ENCODE assay signal across 11 mouse cellular contexts in the genomic region with DNA sequence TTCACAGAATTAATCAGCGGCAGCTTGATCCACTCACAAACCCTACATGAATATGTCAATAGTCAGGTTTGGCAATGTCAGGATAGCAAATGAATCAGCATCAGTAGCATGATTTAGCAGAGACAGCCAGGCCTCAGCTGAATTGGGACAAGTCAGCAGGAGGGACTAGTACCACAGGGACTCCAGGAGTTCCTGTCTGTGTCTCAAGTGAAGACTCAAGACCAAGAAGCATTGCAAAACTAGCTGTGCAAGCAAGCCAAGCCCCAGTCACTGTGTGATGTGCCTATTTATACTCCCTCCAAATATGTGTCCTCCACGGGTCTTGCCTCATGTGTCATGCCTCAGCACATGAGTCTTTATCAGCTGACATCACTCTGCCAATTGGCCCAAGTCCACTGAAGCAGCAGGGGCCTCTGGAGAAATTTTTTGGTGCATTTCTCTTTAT. TPM values are rescaled to one million over a fixed set of nuclear protein-coding genes. Genes with fewer than 3 reads are reported as not detected.
DNase-seq lines count a peak whose midpoint lies in the region; ATAC-seq and TF ChIP-seq lines count a peak whose summit lies in the region.
"Had no signal": no experiment of that assay in that cellular context is flagged by ENCODE, and none has a peak within 500 bp of the region (broad histone marks: within the 10 kb centered on the region; RNA-seq: fewer than 3 reads in every experiment).

No protein-coding gene starts in this region.

- no peak overlapping the region for H3K4me3 ChIP-seq in kidney, adult 2 months (ENCODE audit: insufficient read depth, low read depth, low read length)
- no peak overlapping the region for H3K4me3 ChIP-seq in heart, embryonic 14.5 days (ENCODE audit: control insufficient read depth in 1 of 2, insufficient read depth in 1 of 2, low read depth in 1 of 2, low read length in 2 of 2)
- no peak overlapping the region for H3K4me3 ChIP-seq in midbrain, embryonic 15.5 days
- no peak overlapping the region for H3K4me3 ChIP-seq in forebrain, embryonic 13.5 days

- no peaks in the 10 kb centered on the region for H3K27me3 ChIP-seq in kidney, adult 2 months (replicated peaks; ENCODE audit: control insufficient read depth, insufficient read depth, low read length)
- H3K27me3 ChIP-seq in heart, embryonic 14.5 days (ENCODE audit: control insufficient read depth, insufficient read depth, low read length): no peaks in the 10 kb centered on the region
- no peaks in the 10 kb centered on the region for H3K27me3 ChIP-seq in midbrain, embryonic 15.5 days (replicated peaks)
- no peaks in the 10 kb centered on the region for H3K27me3 ChIP-seq in forebrain, embryonic 13.5 days

- no peak overlapping the region for H3K4me2 ChIP-seq in heart, embryonic 14.5 days (ENCODE audit: low read length)
- H3K4me2 ChIP-seq in midbrain, embryonic 15.5 days: no peak overlapping the region
- H3K4me2 ChIP-seq in forebrain, embryonic 13.5 days: no peak overlapping the region
- H3K4me2 ChIP-seq: hindbrain, embryonic 14.5 days had no signal

- DNase-seq in kidney, adult 2 months: peak; percentile 3
- DNase-seq in kidney, adult 18-20 months: no peak
- peak; percentile 77 for DNase-seq in adrenal gland, adult 2 months
- peak; percentile 32 for DNase-seq in lung, postnatal 14 days
- DNase-seq in right cerebral cortex, adult 2 months (ENCODE audit: low spot score in 2 of 2): no peak
- DNase-seq: right cerebral cortex, adult 18-20 months; thymus, adult 2 months had no signal

- no peak for TF ChIP-seq POLR2A in kidney, adult 2 months (IDR thresholded peaks at IDR 0.05; ENCODE audit: low read depth, low read length)

- 0 out of 2 replicates have a peak, but pooled peaks cover 5% of the 10 kb centered on the region for H3K9me3 ChIP-seq in heart, embryonic 14.5 days (ENCODE audit: control insufficient read depth, low read length)
- no peaks in the 10 kb centered on the region for H3K9me3 ChIP-seq in midbrain, embryonic 15.5 days
- H3K9me3 ChIP-seq in forebrain, embryonic 13.5 days (replicated peaks): no peaks in the 10 kb centered on the region

- no peak for ATAC-seq in heart, embryonic 14.5 days (ENCODE audit: insufficient number of reproducible peaks, insufficient read depth, low FRiP score, low read depth)
- ATAC-seq in midbrain, embryonic 15.5 days (replicated peaks): no peak
- ATAC-seq in forebrain, embryonic 13.5 days: no peak

- H3K4me1 ChIP-seq in kidney, adult 2 months (ENCODE audit: control insufficient read depth, insufficient read depth, low read length): no peaks in the 10 kb centered on the region
- H3K4me1 ChIP-seq in heart, embryonic 14.5 days (ENCODE audit: control insufficient read depth in 2 of 2, insufficient read depth in 2 of 2, low read length in 2 of 2): no peaks in the 10 kb centered on the region; a peak in 1 of 4 replicates
- H3K4me1 ChIP-seq in midbrain, embryonic 15.5 days: no peaks in the 10 kb centered on the region
- no peaks in the 10 kb centered on the region for H3K4me1 ChIP-seq in forebrain, embryonic 13.5 days

- no peak overlapping the region for H3K27ac ChIP-seq in kidney, adult 2 months (ENCODE audit: insufficient read depth, low read depth, low read length)
- peak overlapping the region; percentile 16 to 64; a peak in 2 of 4 replicates for H3K27ac ChIP-seq in heart, embryonic 14.5 days (replicated peaks in 1 of 2; ENCODE audit: control insufficient read depth in 1 of 2, insufficient read depth in 1 of 2, low read depth in 2 of 2, low read length in 2 of 2)
- no peak overlapping the region for H3K27ac ChIP-seq in midbrain, embryonic 15.5 days
- no peak overlapping the region for H3K27ac ChIP-seq in forebrain, embryonic 13.5 days
- H3K27ac ChIP-seq: hindbrain, embryonic 14.5 days had no signal

- H3K36me3 ChIP-seq in kidney, adult 2 months (ENCODE audit: control insufficient read depth, insufficient read depth, low read length): no peaks in the 10 kb centered on the region
- H3K36me3 ChIP-seq in heart, embryonic 14.5 days (ENCODE audit: control insufficient read depth, insufficient read depth, low read length): peaks cover 11% of the 10 kb centered on the region
- H3K36me3 ChIP-seq in midbrain, embryonic 15.5 days (replicated peaks): no peaks in the 10 kb centered on the region; the same call in 1 of the 2 replicates
- 0 out of 2 replicates have a peak, but pooled peaks cover 13% of the 10 kb centered on the region for H3K36me3 ChIP-seq in forebrain, embryonic 13.5 days (ENCODE audit: poor library complexity, severe bottlenecking)

- 75% methylated on average over 2 of the region's 2 CpGs for WGBS in kidney, adult 2 months
- WGBS in heart, embryonic 14.5 days: 37% methylated on average over 2 of the region's 2 CpGs
- 87% methylated on average over 2 of the region's 2 CpGs for WGBS in midbrain, embryonic 15.5 days
- WGBS in forebrain, embryonic 13.5 days: 92% methylated on average over 2 of the region's 2 CpGs

- no peak for TF ChIP-seq CTCF in kidney, adult 2 months (conservative IDR thresholded peaks at IDR 0.05; ENCODE audit: insufficient read depth, insufficient read length, low read depth, low read length)

- no peak overlapping the region for H3K9ac ChIP-seq in heart, embryonic 14.5 days (ENCODE audit: low read length)
- H3K9ac ChIP-seq in midbrain, embryonic 15.5 days: no peak overlapping the region
- H3K9ac ChIP-seq in forebrain, embryonic 13.5 days: no peak overlapping the region
- H3K9ac ChIP-seq: hindbrain, embryonic 14.5 days had no signal

RNA-seq across cellular contexts. Expression of gene Chmp3, which starts 11.9 kb away (rescaled TPM):
- polyA plus RNA-seq in kidney, adult 2 months (2012; rRNA removed): 44.2 and 51.5 TPM in 2 replicates
- 100 to 1,000 TPM; 141 to 143 TPM for total RNA-seq in adrenal gland, adult 2 months (2021)
- 16.6 and 21.7 TPM in 2 replicates for polyA plus RNA-seq in adrenal gland, adult 2 months (2012; rRNA removed)
- 65.6 and 67.3 TPM in 2 replicates for polyA plus RNA-seq in heart, embryonic 14.5 days (2014; fragmentation: Nextera tagmentation; extraction: Ambion mirVana)
- polyA plus RNA-seq in midbrain, embryonic 15.5 days (2015; fragmentation: Nextera tagmentation; extraction: Ambion mirVana): 54.3 and 55.7 TPM in 2 replicates
- polyA plus RNA-seq in forebrain, embryonic 13.5 days (2015; fragmentation: Nextera tagmentation; extraction: Ambion mirVana): 48.9 and 54.9 TPM in 2 replicates

Comparison
In these comparisons a context has a peak if more than half of its experiments do, and no peak if none do; other contexts are left out.
1. DNase-seq: peak in kidney, adult 2 months (single experiment), adrenal gland, adult 2 months (single experiment) and lung, postnatal 14 days (single experiment); none in kidney, adult 18-20 months (single experiment) and right cerebral cortex, adult 2 months (0 of 2).
2. H3K27ac ChIP-seq: peak in heart, embryonic 14.5 days (2 of 2); none in kidney, adult 2 months (single experiment), midbrain, embryonic 15.5 days (single experiment) and forebrain, embryonic 13.5 days (single experiment).